Mouse (Mus musculus) midbrain, embryonic 16.5 days (tissue): ENCODE measurements around the gene G3bp1. TPM values are rescaled to one million over a fixed set of nuclear protein-coding genes. Genes with fewer than 3 reads are reported as not detected.

Experiments
- ATAC-seq: fragments of 200-750 bp; cut with Nextera tagmentation; 2 replicates; pipeline ENCODE4 v1.8.0; 2017; ENCODE audit warnings: moderate TSS enrichment
- H3K27ac ChIP-seq: fragments of 300-500 bp; sonication (generic); 2 replicates; pipeline ENCODE4 v1.5.1; 2014; ENCODE audit warnings: mild to moderate bottlenecking, low read length, mixed read lengths
- H3K27me3 ChIP-seq: fragments of 300-500 bp; sonication (generic); 2 replicates; pipeline ENCODE4 v1.6.1; 2014; ENCODE audit warnings: low read depth, low read length, mixed read lengths; ENCODE audit not compliant: control insufficient read depth, insufficient read depth
- H3K36me3 ChIP-seq: fragments of 300-500 bp; sonication (generic); 2 replicates; pipeline ENCODE4 v1.6.1; 2014; ENCODE audit warnings: mild to moderate bottlenecking, low read length, moderate library complexity, mixed read lengths; ENCODE audit not compliant: control insufficient read depth, insufficient read depth
- H3K4me1 ChIP-seq: fragments of 300-500 bp; sonication (generic); 2 replicates; pipeline ENCODE4 v1.6.1; 2014; ENCODE audit warnings: mild to moderate bottlenecking, low read length, mixed read lengths; ENCODE audit not compliant: control insufficient read depth, insufficient read depth
- H3K4me2 ChIP-seq: fragments of 300-500 bp; sonication (generic); 2 replicates; pipeline ENCODE4 v1.6.1; 2014; ENCODE audit warnings: mild to moderate bottlenecking, low read length, mixed read lengths
- H3K4me3 ChIP-seq: fragments of 300-500 bp; sonication (generic); 2 replicates; pipeline ENCODE4 v1.5.1; 2014; ENCODE audit warnings: low read depth, mild to moderate bottlenecking, low read length, moderate library complexity, mixed read lengths
- H3K9ac ChIP-seq: fragments of 300-500 bp; sonication (generic); 2 replicates; pipeline ENCODE4 v1.6.1; 2014; ENCODE audit warnings: low read depth, low read length, mixed read lengths
- H3K9me3 ChIP-seq: fragments of 300-500 bp; sonication (generic); replicated peaks from 2 replicates; pipeline ENCODE4 v1.6.1; 2014; ENCODE audit warnings: mild to moderate bottlenecking, low read length, mixed read lengths; ENCODE audit not compliant: control insufficient read depth, poor library complexity, severe bottlenecking
- WGBS: fragments of 180-500 bp; shearing (Covaris S2); extraction: QIAGEN DNeasy Blood & Tissue Kit; methylation state at CpG from one replicate; pipeline ENCODE4 v1.1.7; 2014; 5-methylcytosine and 5-hydroxymethylcytosine counted together
- polyA plus RNA-seq: library from polyadenylated mRNA; unstranded; fragments of >200 nt; fragmentation: Nextera tagmentation; extraction: Ambion mirVana; gene quantifications from 2 replicates; pipeline ENCODE4 v1.2.1, GENCODE M21; 2015

G3bp1 gene
- polyA plus RNA-seq, 1 experiment from 2014 or later = 92.4 TPM

DNA sequence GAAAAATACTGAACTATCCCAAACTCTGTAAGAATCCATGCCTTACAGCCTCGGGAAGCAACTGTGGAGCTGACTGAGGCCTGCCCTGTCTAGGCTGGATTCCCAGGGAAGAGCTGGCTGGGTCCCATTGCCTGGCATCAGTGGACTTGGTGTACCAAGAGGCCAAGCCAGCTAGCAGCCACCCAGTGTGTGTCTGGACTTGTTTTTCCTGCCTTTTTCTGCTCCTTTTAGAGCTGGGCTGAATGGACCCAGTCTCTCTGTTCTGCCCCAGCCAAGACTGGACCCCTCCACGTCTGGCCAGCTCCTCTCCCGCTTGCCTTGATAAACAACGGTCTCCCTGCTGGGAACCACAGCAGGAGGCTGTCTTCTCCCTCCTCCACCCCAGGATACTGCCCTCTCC lies 31.5 kb upstream of the G3bp1 start:
- Histone ChIP-seq H3K9me3 (no peaks in the 10 kb centered on the region), H3K9ac (no peak overlapping the region), H3K4me1 (no peaks in the 10 kb centered on the region), H3K4me3 (no peak overlapping the region), H3K27ac (no peak overlapping the region), H3K36me3 (no peaks in the 10 kb centered on the region), H3K27me3 (no peaks in the 10 kb centered on the region), H3K4me2 (no peak overlapping the region)
- ATAC-seq = no peak
- WGBS = 32% methylated on average over 4 of the region's 4 CpGs

- H3K27ac ChIP-seq = no peak overlapping the region
- no peaks in the 10 kb centered on the region for H3K4me1 ChIP-seq
- H3K9me3 ChIP-seq = no peaks in the 10 kb centered on the region
- H3K9ac ChIP-seq = no peak overlapping the region
- no peaks in the 10 kb centered on the region for H3K36me3 ChIP-seq
- 71% methylated on average over 5 of the region's 5 CpGs for WGBS
- ATAC-seq = no peak
- H3K4me2 ChIP-seq = no peak overlapping the region
- no peaks in the 10 kb centered on the region for H3K27me3 ChIP-seq
- no peak overlapping the region for H3K4me3 ChIP-seq
Observed at GRCm38 (mm10) chr11:55439718-55440117, 29.8 kb upstream of the G3bp1 start.

DNA sequence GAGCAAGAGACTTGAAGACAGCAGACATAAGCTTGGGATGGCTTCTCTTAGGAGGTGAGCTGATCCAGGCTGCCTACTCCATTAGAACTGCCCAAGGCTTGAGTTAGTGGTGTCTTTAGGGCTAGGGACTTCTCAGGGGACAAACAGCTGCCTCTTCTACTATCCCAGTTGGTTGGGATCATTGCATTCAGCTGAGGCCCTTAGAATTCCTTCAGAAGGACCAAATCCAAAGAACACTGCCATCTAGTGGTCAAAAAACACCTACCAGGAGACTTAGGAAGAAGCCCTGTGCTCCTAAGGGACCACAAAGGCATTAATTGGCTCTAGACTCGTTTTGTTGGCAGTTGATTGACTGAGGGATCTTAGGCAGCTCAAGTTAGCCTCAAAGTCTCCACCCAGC lies 24.7 kb upstream of the G3bp1 start:
- Histone ChIP-seq H3K4me3 (no peak overlapping the region), H3K27me3 (no peaks in the 10 kb centered on the region), H3K4me1 (no peaks in the 10 kb centered on the region), H3K36me3 (no peaks in the 10 kb centered on the region), H3K4me2 (no peak overlapping the region), H3K9ac (no peak overlapping the region), H3K9me3 (no peaks in the 10 kb centered on the region), H3K27ac (no peak overlapping the region)
- no peak for ATAC-seq
- WGBS = 3% methylated on average over 1 of the region's 1 CpGs

DNA sequence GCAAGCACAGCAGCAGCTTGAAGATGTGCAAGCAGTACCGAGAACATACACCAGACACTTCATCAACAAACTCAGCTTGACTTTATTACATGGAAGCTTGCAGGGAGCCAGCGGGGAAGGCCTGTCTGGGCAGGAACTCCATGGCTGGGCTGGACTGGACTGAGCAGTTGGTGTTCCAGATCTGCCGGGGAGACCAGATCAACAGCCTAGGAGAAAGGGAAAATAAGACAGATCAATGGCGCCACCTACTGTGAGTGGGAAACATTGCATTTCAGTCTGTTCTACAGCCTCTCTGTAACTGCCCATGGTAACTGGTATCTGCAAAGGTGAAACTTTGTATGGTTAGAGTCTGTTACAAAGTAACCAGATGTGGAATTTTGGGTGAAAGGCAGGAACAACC lies 22.9 kb upstream of the G3bp1 start:
- Histone ChIP-seq H3K4me3 (no peak overlapping the region), H3K9me3 (no peaks in the 10 kb centered on the region), H3K27ac (no peak overlapping the region), H3K4me1 (no peaks in the 10 kb centered on the region), H3K36me3 (no peaks in the 10 kb centered on the region), H3K4me2 (no peak overlapping the region), H3K9ac (no peak overlapping the region), H3K27me3 (no peaks in the 10 kb centered on the region)
- peak; percentile 82 for ATAC-seq
- 23% methylated on average over 4 of the region's 4 CpGs for WGBS

DNA sequence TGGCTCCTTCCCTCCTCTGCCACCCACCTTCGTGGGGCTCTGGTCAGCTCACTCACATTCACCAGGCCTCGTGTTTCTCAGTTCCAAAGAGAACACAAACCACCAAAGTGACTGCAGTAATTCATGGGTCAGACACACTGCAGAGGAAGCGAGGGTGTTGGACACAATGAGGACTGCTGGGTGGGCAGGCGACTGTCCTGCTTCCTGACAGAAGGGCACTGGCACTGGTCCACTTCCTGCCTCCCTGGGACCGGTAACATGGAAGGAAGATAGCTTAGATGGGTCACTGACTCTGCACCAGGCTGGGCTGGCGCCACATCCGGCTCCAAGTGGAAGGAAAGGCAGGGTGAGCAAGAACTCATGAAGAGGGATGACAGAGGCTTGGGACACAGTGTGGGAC lies 20.0 kb upstream of the G3bp1 start:
- H3K9me3 ChIP-seq = no peaks in the 10 kb centered on the region
- 88% methylated on average over 7 of the region's 7 CpGs for WGBS
- H3K4me3 ChIP-seq = no peak overlapping the region
- H3K4me1 ChIP-seq = no peaks in the 10 kb centered on the region
- no peak for ATAC-seq
- no peak overlapping the region for H3K27ac ChIP-seq
- H3K4me2 ChIP-seq = no peak overlapping the region
- H3K27me3 ChIP-seq = no peaks in the 10 kb centered on the region
- H3K9ac ChIP-seq = no peak overlapping the region
- H3K36me3 ChIP-seq = no peaks in the 10 kb centered on the region

DNA sequence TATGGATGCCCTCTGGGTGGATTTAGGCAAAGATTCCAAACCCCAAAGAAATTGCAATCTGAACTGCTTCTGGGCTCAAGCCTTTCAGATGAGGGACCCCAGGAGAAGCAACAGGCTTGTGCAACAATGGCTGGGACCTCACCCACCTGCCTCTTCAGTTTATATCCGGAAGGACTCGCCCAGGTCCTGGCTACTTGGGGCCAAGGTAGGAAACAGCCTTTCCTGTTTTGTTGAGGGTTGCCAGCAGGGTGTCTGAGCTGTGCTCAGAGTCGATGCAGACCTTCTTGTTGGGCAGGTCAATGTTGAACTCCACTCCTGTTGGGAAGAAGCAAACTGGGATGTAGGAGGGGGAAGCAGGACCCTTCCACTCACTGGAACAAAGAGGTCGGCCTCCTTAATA lies 19.2 kb upstream of the G3bp1 start:
- no peak overlapping the region for H3K4me3 ChIP-seq
- H3K27me3 ChIP-seq = no peaks in the 10 kb centered on the region
- H3K9ac ChIP-seq = no peak overlapping the region
- H3K36me3 ChIP-seq = no peaks in the 10 kb centered on the region
- 76% methylated on average over 4 of the region's 4 CpGs for WGBS
- 0 out of 2 replicates have a peak overlapping the region, but pooled peaks have one; percentile 12 for H3K27ac ChIP-seq
- no peaks in the 10 kb centered on the region for H3K4me1 ChIP-seq
- H3K9me3 ChIP-seq = no peaks in the 10 kb centered on the region
- no peak for ATAC-seq
- no peak overlapping the region for H3K4me2 ChIP-seq

DNA sequence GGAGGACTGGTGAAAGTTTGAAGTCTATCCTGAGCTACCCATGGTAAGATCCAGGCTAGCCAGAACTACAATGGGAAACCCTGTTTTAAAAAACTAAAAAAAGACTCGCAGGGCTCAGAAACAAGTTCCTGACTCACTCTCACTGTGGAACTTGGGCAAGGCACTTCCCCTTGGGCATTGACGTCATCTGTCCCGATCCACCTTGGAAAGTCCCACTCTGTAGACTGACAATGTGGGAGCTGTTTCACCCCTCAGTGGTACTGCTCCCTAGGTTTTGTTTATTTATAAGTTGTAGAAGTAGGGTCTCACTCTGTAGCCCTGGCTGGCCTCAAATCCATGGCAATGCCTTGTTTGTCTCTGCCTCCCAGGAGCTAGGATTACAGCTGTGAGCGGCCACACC lies 15.8 kb upstream of the G3bp1 start:
- no peaks in the 10 kb centered on the region for H3K9me3 ChIP-seq
- H3K9ac ChIP-seq = no peak overlapping the region
- WGBS = 94% methylated on average over 4 of the region's 4 CpGs
- ATAC-seq = no peak
- no peaks in the 10 kb centered on the region for H3K4me1 ChIP-seq
- H3K27ac ChIP-seq = no peak overlapping the region
- no peaks in the 10 kb centered on the region for H3K36me3 ChIP-seq
- H3K27me3 ChIP-seq = no peaks in the 10 kb centered on the region
- no peak overlapping the region for H3K4me3 ChIP-seq
- no peak overlapping the region for H3K4me2 ChIP-seq

GRCm38 (mm10) chr11:55455166-55455565 lies 14.3 kb upstream of the G3bp1 start:
- no peak overlapping the region for H3K27ac ChIP-seq
- no peaks in the 10 kb centered on the region for H3K27me3 ChIP-seq
- no peak for ATAC-seq
- no peaks in the 10 kb centered on the region for H3K9me3 ChIP-seq
- no peaks in the 10 kb centered on the region for H3K36me3 ChIP-seq
- 85% methylated on average over 2 of the region's 2 CpGs for WGBS
- H3K4me1 ChIP-seq = peaks cover 10% of the 10 kb centered on the region
- no peak overlapping the region for H3K4me2 ChIP-seq
- no peak overlapping the region for H3K9ac ChIP-seq
- no peak overlapping the region for H3K4me3 ChIP-seq

DNA sequence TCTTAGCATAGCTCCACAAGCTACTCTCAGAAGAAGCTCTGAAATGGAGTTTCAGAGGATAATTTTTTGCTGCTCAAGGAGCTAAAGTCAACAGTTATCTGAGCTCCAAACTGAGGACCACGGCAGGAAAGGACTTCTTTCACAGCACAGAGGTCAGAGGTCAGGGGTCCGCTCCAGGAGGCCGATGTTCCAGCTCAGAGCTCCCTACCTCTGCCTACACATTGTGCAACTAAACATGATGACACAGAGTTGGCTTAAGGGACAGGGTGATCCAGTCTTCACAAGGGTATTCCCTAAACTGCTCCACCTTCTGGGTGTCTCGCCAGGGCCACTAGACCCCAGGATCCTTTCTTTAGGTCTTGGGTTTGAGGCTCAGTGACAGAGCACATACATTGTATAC lies 11.0 kb upstream of the G3bp1 start:
- Histone ChIP-seq H3K36me3 (no peaks in the 10 kb centered on the region), H3K27ac (no peak overlapping the region), H3K9me3 (no peaks in the 10 kb centered on the region), H3K4me1 (peaks cover 15% of the 10 kb centered on the region), H3K4me3 (no peak overlapping the region), H3K27me3 (no peaks in the 10 kb centered on the region), H3K4me2 (no peak overlapping the region), H3K9ac (no peak overlapping the region)
- 55% methylated on average over 4 of the region's 4 CpGs for WGBS
- ATAC-seq = no peak
